Mouse (Mus musculus): Measurements from ENCODE around the gene Ipo4. TPM values are rescaled to one million over a fixed set of nuclear protein-coding genes. Genes with fewer than 3 reads are reported as not detected.

The Ipo4 gene
- polyA plus RNA-seq, 1 experiment from 2014 or later, result 110 TPM

GRCm38 (mm10) chr14:55584303-55584701, 51.5 kb downstream of the Ipo4 start:
- Histone ChIP-seq H3K4me1 (peaks cover 19% of the 10 kb centered on the region), H3K9ac (replicated peaks) (peak overlapping the region; percentile 68), H3K27ac (replicated peaks) (peak overlapping the region; percentile 70), H3K27me3 (replicated peaks) (no peaks in the 10 kb centered on the region), H3K4me2 (peak overlapping the region; percentile 76), H3K9me3 (replicated peaks) (no peaks in the 10 kb centered on the region), H3K36me3 (peaks cover 33% of the 10 kb centered on the region), H3K4me3 (replicated peaks) (peak overlapping the region; percentile 55)
- ATAC-seq (ENCODE audit: low FRiP score), result no peak
- WGBS, result 36% methylated on average over 5 of the region's 5 CpGs

- H3K4me2 ChIP-seq, result no peak overlapping the region
- peaks cover 32% of the 10 kb centered on the region for H3K4me1 ChIP-seq
- WGBS, result 79% methylated on average over 9 of the region's 9 CpGs
- ATAC-seq (ENCODE audit: low FRiP score), result no peak
- no peak overlapping the region for H3K4me3 ChIP-seq (replicated peaks)
- H3K9ac ChIP-seq (replicated peaks), result no peak overlapping the region
- H3K27me3 ChIP-seq (replicated peaks), result no peaks in the 10 kb centered on the region
- no peaks in the 10 kb centered on the region for H3K9me3 ChIP-seq (replicated peaks)
- H3K27ac ChIP-seq (replicated peaks), result no peak overlapping the region
- peaks cover 23% of the 10 kb centered on the region for H3K36me3 ChIP-seq
These were observed 53.6 kb downstream of the Ipo4 start for GRCm38 (mm10) chr14:55581981-55582681.

- H3K9ac ChIP-seq (replicated peaks), result no peak overlapping the region
- 95% methylated on average over 16 of the region's 16 CpGs for WGBS
- H3K27me3 ChIP-seq (replicated peaks), result no peaks in the 10 kb centered on the region
- H3K9me3 ChIP-seq (replicated peaks), result no peaks in the 10 kb centered on the region
- H3K4me1 ChIP-seq, result peaks cover 32% of the 10 kb centered on the region
- no peak overlapping the region for H3K4me2 ChIP-seq
- H3K27ac ChIP-seq (replicated peaks), result no peak overlapping the region
- H3K36me3 ChIP-seq, result peaks cover 21% of the 10 kb centered on the region
- ATAC-seq (ENCODE audit: low FRiP score), result no peak
- no peak overlapping the region for H3K4me3 ChIP-seq (replicated peaks)
These were observed 55.0 kb downstream of the Ipo4 start for GRCm38 (mm10) chr14:55580731-55581130.

GRCm38 (mm10) chr14:55579511-55580496, 56.0 kb downstream of the Ipo4 start:
- 89% methylated on average over 23 of the region's 23 CpGs for WGBS
- no peaks in the 10 kb centered on the region for H3K27me3 ChIP-seq (replicated peaks)
- no peaks in the 10 kb centered on the region for H3K9me3 ChIP-seq (replicated peaks)
- no peak overlapping the region for H3K9ac ChIP-seq (replicated peaks)
- no peak overlapping the region for H3K27ac ChIP-seq (replicated peaks)
- no peak overlapping the region for H3K4me3 ChIP-seq (replicated peaks)
- 0 out of 2 replicates have a peak overlapping the region, but pooled peaks have one; percentile 91 for H3K4me2 ChIP-seq
- H3K4me1 ChIP-seq, result peaks cover 22% of the 10 kb centered on the region
- ATAC-seq (ENCODE audit: low FRiP score), result no peak
- peaks cover 21% of the 10 kb centered on the region for H3K36me3 ChIP-seq

DNA sequence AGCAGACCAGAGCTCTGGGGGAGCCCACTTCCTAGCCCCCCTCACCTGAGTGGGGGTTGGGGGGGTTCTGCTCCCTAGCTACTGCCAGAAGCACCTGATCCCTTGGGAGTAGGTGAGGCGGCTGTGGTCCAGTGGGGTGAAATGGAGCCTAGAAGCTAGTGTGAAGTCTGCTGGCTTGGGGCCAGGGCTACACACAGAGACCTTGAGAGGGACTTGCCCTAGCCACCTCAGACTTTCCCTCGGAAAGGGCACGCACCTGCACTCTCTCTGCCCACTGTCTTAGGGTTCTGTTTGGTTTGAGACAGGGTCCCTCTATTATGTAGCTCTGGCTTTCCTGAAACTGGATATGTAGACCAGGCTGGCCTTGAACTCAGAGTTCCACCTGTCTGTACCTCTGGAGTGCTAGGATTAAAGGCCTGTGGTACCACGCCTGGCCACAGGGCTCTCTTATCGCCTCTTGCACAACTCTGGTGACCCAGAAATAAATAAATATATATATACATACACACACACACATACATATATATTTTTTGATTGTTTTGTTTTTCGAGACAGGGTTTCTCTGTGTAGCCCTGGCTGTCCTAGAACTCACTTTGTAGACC, 57.0 kb downstream of the Ipo4 start:
- peak; percentile 51 for ATAC-seq (ENCODE audit: low FRiP score)
- peak overlapping the region; percentile 89 for H3K27ac ChIP-seq (replicated peaks)
- no peaks in the 10 kb centered on the region for H3K9me3 ChIP-seq (replicated peaks)
- H3K9ac ChIP-seq (replicated peaks), result peak overlapping the region; percentile 87
- H3K4me3 ChIP-seq (replicated peaks), result peak overlapping the region; percentile 74
- H3K36me3 ChIP-seq, result peaks cover 21% of the 10 kb centered on the region
- H3K27me3 ChIP-seq (replicated peaks), result no peaks in the 10 kb centered on the region
- peak overlapping the region; percentile 91 for H3K4me2 ChIP-seq
- H3K4me1 ChIP-seq, result peaks cover 18% of the 10 kb centered on the region
- 34% methylated on average over 6 of the region's 6 CpGs for WGBS

DNA sequence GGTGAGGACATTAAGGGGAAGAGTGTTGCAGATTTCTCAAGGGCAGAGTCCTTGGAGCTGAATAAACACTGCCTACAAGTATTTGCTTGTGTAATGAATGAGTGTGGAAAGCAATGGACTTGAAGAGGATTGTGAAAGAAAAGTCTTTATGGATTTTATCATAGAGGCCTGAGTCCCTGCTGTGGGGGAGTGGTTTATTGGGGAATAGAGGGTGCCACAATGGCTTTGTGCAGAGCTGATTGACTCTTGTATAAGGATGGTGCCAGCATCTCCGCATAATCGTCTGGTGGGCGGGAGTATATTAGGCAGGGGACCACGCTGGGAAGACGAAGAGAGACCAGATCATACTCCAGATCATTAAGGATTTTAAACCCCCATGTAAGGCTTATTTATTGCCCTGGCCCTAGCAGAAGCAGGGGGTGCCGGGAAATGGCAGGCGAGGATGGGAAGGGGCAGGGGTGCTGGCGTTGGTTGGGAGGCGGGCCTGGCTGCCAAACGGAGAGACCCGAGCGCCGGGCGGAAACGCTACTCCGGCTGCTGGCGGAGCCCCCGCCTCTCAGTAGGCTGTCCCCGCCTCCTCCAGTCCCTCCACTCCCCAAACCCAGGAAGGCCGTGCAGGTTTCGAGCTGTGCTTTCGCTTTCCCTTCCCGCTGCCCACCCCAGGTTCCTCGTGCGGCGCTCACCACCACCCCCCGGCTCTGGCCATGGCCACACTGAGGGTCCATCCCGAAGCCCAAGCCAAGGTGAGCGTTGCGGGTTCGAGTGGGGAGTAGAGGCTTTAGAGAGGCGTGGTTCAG, 57.7 kb downstream of the Ipo4 start, which contains the start of gene Psme1:
Gene Psme1, plus strand, starts transcription at position 253 of the 797 bp plus-strand sequence.
- Histone ChIP-seq H3K36me3 (peaks cover 21% of the 10 kb centered on the region), H3K4me3 (replicated peaks) (peak within 1 kb of the TSS; percentile 74), H3K4me1 (peaks cover 18% of the 10 kb centered on the region), H3K4me2 (peak within 1 kb of the TSS; percentile 91), H3K9me3 (replicated peaks) (no peaks in the 10 kb centered on the region), H3K9ac (replicated peaks) (peak within 1 kb of the TSS; percentile 87), H3K27me3 (replicated peaks) (no peaks in the 10 kb centered on the region), H3K27ac (replicated peaks) (peak within 1 kb of the TSS; percentile 89)
- under 1% methylated on average over 32 of the region's 32 CpGs for WGBS
- ATAC-seq (ENCODE audit: low FRiP score), result peak; percentile 92

- H3K27me3 ChIP-seq (replicated peaks), result no peaks in the 10 kb centered on the region
- H3K27ac ChIP-seq (replicated peaks), result no peak overlapping the region
- H3K36me3 ChIP-seq, result peaks cover 14% of the 10 kb centered on the region
- 83% methylated on average over 16 of the region's 16 CpGs for WGBS
- H3K9me3 ChIP-seq (replicated peaks), result no peaks in the 10 kb centered on the region
- no peak overlapping the region for H3K4me2 ChIP-seq
- peaks cover 18% of the 10 kb centered on the region for H3K4me1 ChIP-seq
- H3K4me3 ChIP-seq (replicated peaks), result no peak overlapping the region
- no peak for ATAC-seq (ENCODE audit: low FRiP score)
- no peak overlapping the region for H3K9ac ChIP-seq (replicated peaks)
These were observed 59.4 kb downstream of the Ipo4 start for GRCm38 (mm10) chr14:55576376-55576775.

DNA sequence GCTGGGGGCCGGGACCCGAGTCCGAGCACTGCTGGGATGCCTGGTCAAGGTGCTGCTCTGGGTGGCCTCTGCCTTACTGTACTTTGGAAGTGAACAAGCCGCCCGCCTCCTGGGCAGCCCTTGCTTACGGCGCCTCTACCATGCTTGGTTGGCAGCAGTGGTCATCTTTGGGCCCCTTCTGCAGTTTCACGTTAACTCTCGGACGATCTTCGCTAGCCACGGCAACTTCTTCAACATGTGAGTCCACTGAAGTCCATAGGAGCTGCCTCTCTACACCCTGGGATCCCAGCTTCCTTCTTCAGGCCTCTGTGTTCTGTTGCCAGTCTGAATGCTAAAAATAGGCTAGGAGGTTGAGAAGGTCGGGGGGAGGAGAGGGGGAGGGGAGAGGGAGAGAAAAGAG, 60.0 kb downstream of the Ipo4 start:
- no peaks in the 10 kb centered on the region for H3K27me3 ChIP-seq (replicated peaks)
- no peak overlapping the region for H3K27ac ChIP-seq (replicated peaks)
- no peak overlapping the region for H3K9ac ChIP-seq (replicated peaks)
- H3K4me3 ChIP-seq (replicated peaks), result no peak overlapping the region
- no peak overlapping the region for H3K4me2 ChIP-seq
- H3K9me3 ChIP-seq (replicated peaks), result no peaks in the 10 kb centered on the region
- H3K36me3 ChIP-seq, result peaks cover 12% of the 10 kb centered on the region
- ATAC-seq (ENCODE audit: low FRiP score), result no peak
- 82% methylated on average over 13 of the region's 13 CpGs for WGBS
- H3K4me1 ChIP-seq, result peaks cover 18% of the 10 kb centered on the region

Other genes with a start within 250 kb of the Ipo4 start
- 21.5 and 32.8 TPM in 2 replicates for gene Dhrs4, start 157.2 kb downstream of the Ipo4 start, polyA plus RNA-seq (2015; fragmentation: Nextera tagmentation; extraction: Ambion mirVana)
- gene Carmil3, start 145.3 kb downstream of the Ipo4 start, polyA plus RNA-seq (2015; fragmentation: Nextera tagmentation; extraction: Ambion mirVana), result 21.6 and 25.1 TPM in 2 replicates
- 17.8 and 20.0 TPM in 2 replicates for gene Cpne6, start 125.5 kb downstream of the Ipo4 start, polyA plus RNA-seq (2015; fragmentation: Nextera tagmentation; extraction: Ambion mirVana)
- 0.13 and 0.26 TPM in 2 replicates for gene Nrl, start 111.0 kb downstream of the Ipo4 start, polyA plus RNA-seq (2015; fragmentation: Nextera tagmentation; extraction: Ambion mirVana)
- 30.5 and 30.9 TPM in 2 replicates for gene Pck2, start 95.7 kb downstream of the Ipo4 start, polyA plus RNA-seq (2015; fragmentation: Nextera tagmentation; extraction: Ambion mirVana)
- gene Dcaf11, start 76.0 kb downstream of the Ipo4 start, polyA plus RNA-seq (2015; fragmentation: Nextera tagmentation; extraction: Ambion mirVana), result 98.9 and 102 TPM in 2 replicates
- gene A730061H03Rik, start 75.6 kb downstream of the Ipo4 start, polyA plus RNA-seq (2015; fragmentation: Nextera tagmentation; extraction: Ambion mirVana), result 0.46 and 0.75 TPM in 2 replicates
- 1.6 and 2.0 TPM in 2 replicates for gene Fitm1, start 60.3 kb downstream of the Ipo4 start, polyA plus RNA-seq (2015; fragmentation: Nextera tagmentation; extraction: Ambion mirVana)
- gene Psme1, start 57.8 kb downstream of the Ipo4 start, polyA plus RNA-seq (2015; fragmentation: Nextera tagmentation; extraction: Ambion mirVana), result 214 and 228 TPM in 2 replicates
- 49.3 and 56.2 TPM in 2 replicates for gene Emc9, start 50.7 kb downstream of the Ipo4 start, polyA plus RNA-seq (2015; fragmentation: Nextera tagmentation; extraction: Ambion mirVana)
- gene Psme2, start 44.8 kb downstream of the Ipo4 start, polyA plus RNA-seq (2015; fragmentation: Nextera tagmentation; extraction: Ambion mirVana), result 186 and 246 TPM in 2 replicates
- gene Rnf31, start 44.2 kb downstream of the Ipo4 start, polyA plus RNA-seq (2015; fragmentation: Nextera tagmentation; extraction: Ambion mirVana), result 20.4 and 22.0 TPM in 2 replicates
- 10.4 and 13.2 TPM in 2 replicates for gene Irf9, start 32.4 kb downstream of the Ipo4 start, polyA plus RNA-seq (2015; fragmentation: Nextera tagmentation; extraction: Ambion mirVana)
- gene Rec8, start 17.9 kb downstream of the Ipo4 start, polyA plus RNA-seq (2015; fragmentation: Nextera tagmentation; extraction: Ambion mirVana), result 15.1 and 16.6 TPM in 2 replicates
- gene Gm49378, start 1.9 kb upstream of the Ipo4 start, polyA plus RNA-seq (2015; fragmentation: Nextera tagmentation; extraction: Ambion mirVana), result 0.77 and 1.7 TPM in 2 replicates
- 62.6 and 72.5 TPM in 2 replicates for gene Tm9sf1, start 7.8 kb upstream of the Ipo4 start, polyA plus RNA-seq (2015; fragmentation: Nextera tagmentation; extraction: Ambion mirVana)
- 0.31 and 0.32 TPM in 2 replicates for gene Tssk4, start 14.2 kb upstream of the Ipo4 start, polyA plus RNA-seq (2015; fragmentation: Nextera tagmentation; extraction: Ambion mirVana)
- 76.0 and 79.8 TPM in 2 replicates for gene Mdp1, start 24.6 kb upstream of the Ipo4 start, polyA plus RNA-seq (2015; fragmentation: Nextera tagmentation; extraction: Ambion mirVana)
- 50.2 and 50.8 TPM in 2 replicates for gene Gmpr2, start 36.0 kb upstream of the Ipo4 start, polyA plus RNA-seq (2015; fragmentation: Nextera tagmentation; extraction: Ambion mirVana)
- 590 and 594 TPM in 2 replicates for gene Nedd8, start 36.2 kb upstream of the Ipo4 start, polyA plus RNA-seq (2015; fragmentation: Nextera tagmentation; extraction: Ambion mirVana)
- gene Tinf2, start 45.9 kb upstream of the Ipo4 start, polyA plus RNA-seq (2015; fragmentation: Nextera tagmentation; extraction: Ambion mirVana), result 24.9 and 28.3 TPM in 2 replicates
- gene Tgm1, start 78.0 kb upstream of the Ipo4 start, polyA plus RNA-seq (2015; fragmentation: Nextera tagmentation; extraction: Ambion mirVana), result 0.31 and 0.96 TPM in 2 replicates
- 56.7 and 65.1 TPM in 2 replicates for gene Rabggta, start 86.3 kb upstream of the Ipo4 start, polyA plus RNA-seq (2015; fragmentation: Nextera tagmentation; extraction: Ambion mirVana)
- gene Dhrs1, start 109.7 kb upstream of the Ipo4 start, polyA plus RNA-seq (2015; fragmentation: Nextera tagmentation; extraction: Ambion mirVana), result 79.7 and 84.6 TPM in 2 replicates
- gene Nop9, start 109.7 kb upstream of the Ipo4 start, polyA plus RNA-seq (2015; fragmentation: Nextera tagmentation; extraction: Ambion mirVana), result 25.1 and 31.5 TPM in 2 replicates
- 0.35 and 0.93 TPM in 2 replicates for gene Cideb, start 122.5 kb upstream of the Ipo4 start, polyA plus RNA-seq (2015; fragmentation: Nextera tagmentation; extraction: Ambion mirVana)
- 0.42 and 0.88 TPM in 2 replicates for gene Ltb4r2, start 125.5 kb upstream of the Ipo4 start, polyA plus RNA-seq (2015; fragmentation: Nextera tagmentation; extraction: Ambion mirVana)
- 0.42 and 0.80 TPM in 2 replicates for gene Ltb4r1, start 130.0 kb upstream of the Ipo4 start, polyA plus RNA-seq (2015; fragmentation: Nextera tagmentation; extraction: Ambion mirVana)
- gene Adcy4, start 148.1 kb upstream of the Ipo4 start, polyA plus RNA-seq (2015; fragmentation: Nextera tagmentation; extraction: Ambion mirVana), result 4.1 and 5.2 TPM in 2 replicates
- gene Ripk3, start 152.9 kb upstream of the Ipo4 start, polyA plus RNA-seq (2015; fragmentation: Nextera tagmentation; extraction: Ambion mirVana), result 2.8 and 14.2 TPM in 2 replicates
- 9.8 and 11.5 TPM in 2 replicates for gene Nfatc4, start 187.2 kb upstream of the Ipo4 start, polyA plus RNA-seq (2015; fragmentation: Nextera tagmentation; extraction: Ambion mirVana)
- 9.5 and 10.8 TPM in 2 replicates for gene Nynrin, start 218.1 kb upstream of the Ipo4 start, polyA plus RNA-seq (2015; fragmentation: Nextera tagmentation; extraction: Ambion mirVana)
- 0.45 and 0.58 TPM in 2 replicates for gene Cbln3, start 248.4 kb upstream of the Ipo4 start, polyA plus RNA-seq (2015; fragmentation: Nextera tagmentation; extraction: Ambion mirVana)
- 11.0 and 11.9 TPM in 2 replicates for gene Khnyn, start 249.0 kb upstream of the Ipo4 start, polyA plus RNA-seq (2015; fragmentation: Nextera tagmentation; extraction: Ambion mirVana)

All from neural tube, embryonic 15.5 days (tissue).